Mouse (Mus musculus) CH12.LX (cell line): ENCODE measurements around the gene Efna1. TPM values are rescaled to one million over a fixed set of nuclear protein-coding genes. Genes with fewer than 3 reads are reported as not detected.

Experiments
- DNase-seq: peaks from one replicate; pipeline ENCODE4 v3.0.0-alpha.2; 2013; ENCODE audit errors: extremely low read depth
- H3K27ac ChIP-seq: 2 replicates; pipeline ENCODE4 v1.5.1; 2012; ENCODE audit warnings: low read depth, mild to moderate bottlenecking, control low read depth, moderate library complexity; ENCODE audit not compliant: insufficient read depth
- H3K27me3 ChIP-seq: replicated peaks from 2 replicates; pipeline ENCODE3; 2012; ENCODE audit warnings: inconsistent platforms
- H3K36me3 ChIP-seq, 2 experiments: replicated peaks in 1 of 2; 2 replicates each; pipeline versions ENCODE3 to v1.6.1; 2012; ENCODE audit warnings: inconsistent platforms in 1 of 2, low read length in 1 of 2, mild to moderate bottlenecking in 1 of 2, mixed read lengths in 1 of 2, moderate library complexity in 1 of 2; ENCODE audit not compliant: control insufficient read depth in 1 of 2, insufficient read depth in 1 of 2
- H3K4me1 ChIP-seq, 2 experiments: 2 replicates each; pipeline ENCODE4 v1.6.1; 2012; ENCODE audit warnings: inconsistent platforms in 1 of 2, moderate library complexity in 1 of 2; ENCODE audit not compliant: insufficient read depth in 2 of 2, control insufficient read depth in 1 of 2
- H3K4me2 ChIP-seq: 2 replicates; pipeline ENCODE4 v1.6.1; 2012; ENCODE audit warnings: low read depth, mild to moderate bottlenecking, control low read depth; ENCODE audit not compliant: poor library complexity, insufficient read depth, severe bottlenecking
- H3K4me3 ChIP-seq, 3 experiments: fragments of 150-350 bp in 1 of 3; sonication (generic) in 1 of 3; replicated peaks in 1 of 3; 2 replicates each; pipeline versions ENCODE3 to v1.5.1; 2011 to 2012; ENCODE audit warnings: low read depth in 2 of 3, low read length in 2 of 3, mild to moderate bottlenecking in 2 of 3, moderate library complexity in 2 of 3, control low read depth in 1 of 3, improper control_type of control experiment in 1 of 3, inconsistent platforms in 1 of 3, mixed read lengths in 1 of 3; ENCODE audit not compliant: poor library complexity in 1 of 3
- H3K79me2 ChIP-seq: replicated peaks from 2 replicates; pipeline ENCODE4 v1.6.1; 2012; ENCODE audit warnings: mild to moderate bottlenecking, moderate library complexity; ENCODE audit not compliant: control insufficient read depth, poor library complexity, insufficient read depth, severe bottlenecking; ENCODE audit errors: extremely low read depth
- H3K9ac ChIP-seq: 2 replicates; pipeline ENCODE4 v1.6.1; 2012; ENCODE audit warnings: low read depth, mild to moderate bottlenecking, control low read depth, moderate library complexity; ENCODE audit not compliant: insufficient read depth
- H3K9me3 ChIP-seq: replicated peaks from 2 replicates; pipeline ENCODE3; 2012; ENCODE audit warnings: low read length, inconsistent platforms, mixed read lengths
- CHD2 ChIP-seq: IDR thresholded peaks from 2 replicates; pipeline ENCODE4 v1.6.1; 2011; ENCODE audit warnings: low read length, improper control_type of control experiment
- CTCF ChIP-seq, 2 experiments: IDR thresholded peaks in 1 of 2; conservative IDR thresholded peaks in 1 of 2; 2 replicates each; pipeline ENCODE4 v1.5.1; 2011 to 2012; ENCODE audit warnings: low read depth in 2 of 2, low read length in 2 of 2, improper control_type of control experiment in 1 of 2, inconsistent platforms in 1 of 2, mild to moderate bottlenecking in 1 of 2, moderate library complexity in 1 of 2
- E2F4 ChIP-seq: IDR thresholded peaks from 2 replicates; pipeline ENCODE4 v1.6.1; 2011; ENCODE audit warnings: low read depth, low read length, improper control_type of control experiment; ENCODE audit not compliant: insufficient replicate concordance
- ELF1 ChIP-seq: IDR thresholded peaks from 2 replicates; pipeline ENCODE4 v1.6.1; 2014; ENCODE audit warnings: low read depth, mild to moderate bottlenecking, inconsistent platforms, low read length, improper control_type of control experiment
- ETS1 ChIP-seq: conservative IDR thresholded peaks from 2 replicates; pipeline ENCODE4 v1.6.1; 2012; ENCODE audit warnings: low read depth, mild to moderate bottlenecking, inconsistent platforms, low read length, improper control_type of control experiment, moderate library complexity
- GABPA ChIP-seq: IDR thresholded peaks from 2 replicates; pipeline ENCODE4 v1.6.1; 2012; ENCODE audit warnings: low read depth, low read length, improper control_type of control experiment, inconsistent platforms; ENCODE audit not compliant: insufficient replicate concordance
- IRF4 ChIP-seq: IDR thresholded peaks from 2 replicates; pipeline ENCODE4 v1.6.1; 2014; ENCODE audit warnings: low read depth, mild to moderate bottlenecking, inconsistent platforms, low read length, improper control_type of control experiment
- JUN ChIP-seq: IDR thresholded peaks from 2 replicates; pipeline ENCODE4 v1.6.1; 2011; ENCODE audit warnings: low read depth, mild to moderate bottlenecking, low read length, improper control_type of control experiment, moderate library complexity; ENCODE audit not compliant: insufficient read depth
- KAT2A ChIP-seq: IDR thresholded peaks from 2 replicates; pipeline ENCODE4 v1.6.1; 2012; ENCODE audit warnings: low read length, improper control_type of control experiment, inconsistent platforms; ENCODE audit not compliant: insufficient replicate concordance
- MAFK ChIP-seq: IDR thresholded peaks from 2 replicates; pipeline ENCODE4 v1.6.1; 2011; ENCODE audit warnings: low read length, improper control_type of control experiment; ENCODE audit not compliant: insufficient replicate concordance
- MAX ChIP-seq: IDR thresholded peaks from 2 replicates; pipeline ENCODE4 v1.6.1; 2011; ENCODE audit warnings: low read length, improper control_type of control experiment
- MEF2A ChIP-seq: IDR thresholded peaks from 2 replicates; pipeline ENCODE4 v1.6.1; 2014; ENCODE audit warnings: low read depth, mild to moderate bottlenecking, inconsistent platforms, low read length, improper control_type of control experiment, borderline replicate concordance
- MYC ChIP-seq: IDR thresholded peaks from 2 replicates; pipeline ENCODE4 v1.6.1; 2011; ENCODE audit warnings: low read depth, mild to moderate bottlenecking, improper control_type of control experiment, low read length
- NRF1 ChIP-seq: IDR thresholded peaks from 2 replicates; pipeline ENCODE4 v1.6.1; 2014; ENCODE audit warnings: low read depth, mild to moderate bottlenecking, inconsistent platforms, low read length, improper control_type of control experiment, moderate library complexity
- POLR2A ChIP-seq: IDR thresholded peaks from 2 replicates; pipeline ENCODE4 v1.6.1; 2011; ENCODE audit warnings: low read depth, mild to moderate bottlenecking, improper control_type of control experiment, low read length
- POLR2AphosphoS2 ChIP-seq: IDR thresholded peaks from 2 replicates; pipeline ENCODE4 v1.6.1; 2011; ENCODE audit warnings: low read depth, low read length, improper control_type of control experiment
- RAD21 ChIP-seq: IDR thresholded peaks from 2 replicates; pipeline ENCODE4 v1.6.1; 2011; ENCODE audit warnings: low read depth, mild to moderate bottlenecking, low read length, improper control_type of control experiment, moderate library complexity
- SIN3A ChIP-seq: IDR thresholded peaks from 2 replicates; pipeline ENCODE4 v1.6.1; 2012; ENCODE audit warnings: low read length, improper control_type of control experiment, inconsistent platforms
- SMC3 ChIP-seq: IDR thresholded peaks from 2 replicates; pipeline ENCODE4 v1.6.1; 2011; ENCODE audit warnings: low read depth, low read length, improper control_type of control experiment
- TCF12 ChIP-seq: IDR thresholded peaks from 2 replicates; pipeline ENCODE4 v1.6.1; 2014; ENCODE audit warnings: low read depth, mild to moderate bottlenecking, inconsistent platforms, low read length, improper control_type of control experiment
- UBTF ChIP-seq: IDR thresholded peaks from 2 replicates; pipeline ENCODE4 v1.6.1; 2012; ENCODE audit warnings: low read depth, mild to moderate bottlenecking, inconsistent platforms, low read length, improper control_type of control experiment, moderate library complexity
- USF1 ChIP-seq: IDR thresholded peaks from 2 replicates; pipeline ENCODE4 v1.6.1; 2014; ENCODE audit warnings: low read depth, mild to moderate bottlenecking, inconsistent platforms, low read length, improper control_type of control experiment
- USF2 ChIP-seq: conservative IDR thresholded peaks from 2 replicates; pipeline ENCODE4 v1.6.1; 2011; ENCODE audit warnings: low read depth, low read length, improper control_type of control experiment
- ZC3H11A ChIP-seq: IDR thresholded peaks from 2 replicates; pipeline ENCODE4 v1.6.1; 2012; ENCODE audit warnings: low read depth, mild to moderate bottlenecking, inconsistent platforms, low read length, improper control_type of control experiment
- ZMIZ1 ChIP-seq: IDR thresholded peaks from 2 replicates; pipeline ENCODE4 v1.6.1; 2012; ENCODE audit warnings: low read depth, mild to moderate bottlenecking, inconsistent platforms, low read length, improper control_type of control experiment
- dilution Hi-C: fragments of 300-500 bp; cut with MboI; formaldehyde crosslinking; loops from 2 replicates; pipeline ENCODE4 v1.14.3; 2020; ENCODE audit warnings: low sequenced_read_pairs; ENCODE audit not compliant: extremely low pct_unique_long_range_greater_than_20kb, extremely low pct_ligation_motif_present
- in situ Hi-C: fragments of 300-500 bp; cut with MboI; formaldehyde crosslinking; loops from 3 replicates; pipeline ENCODE4 v1.14.3; 2019; ENCODE audit warnings: low sequenced_read_pairs, low pct_ligation_motif_present, low pct_unique_long_range_greater_than_20kb, mixed read lengths
- polyA plus RNA-seq: library from polyadenylated mRNA; unstranded; fragments of >175 nt; gene quantifications from 2 replicates; pipeline ENCODE4 v1.2.1, GENCODE M21; 2012; ENCODE audit warnings: low read depth; ENCODE audit not compliant: insufficient read length
- total RNA-seq, 2 experiments: library from RNA; depleted of rRNA; stranded (reverse); fragments of 300-350 nt in 1 of 2; fragments of >200 nt in 1 of 2; gene quantifications; 2 replicates each; pipeline ENCODE4 v1.2.3; 2012 to 2014

The Efna1 gene
- total and polyA plus RNA-seq, 3 experiments: 0.70 to 0.93 (median 0.71) TPM

- no peaks in the 10 kb centered on the region for H3K36me3 ChIP-seq
- H3K79me2 ChIP-seq: no peaks in the 10 kb centered on the region
- H3K4me3 ChIP-seq: no peak overlapping the region
- H3K27me3 ChIP-seq: peaks cover 2% of the 10 kb centered on the region
- H3K9ac ChIP-seq: no peak overlapping the region
- in situ Hi-C loops: no loop called here
- H3K27ac ChIP-seq: no peak overlapping the region
- TF ChIP-seq POLR2AphosphoS2: no peak
- TF ChIP-seq SIN3A: no peak
- no peak for TF ChIP-seq MAFK
- TF ChIP-seq RAD21: peak; percentile 51
- TF ChIP-seq E2F4: no peak
- TF ChIP-seq MEF2A: no peak
- TF ChIP-seq CTCF (conservative IDR thresholded peaks at IDR 0.05 in 1 of 2, IDR thresholded peaks at IDR 0.05 in 1 of 2; ENCODE audit: low read depth in 2 of 2, low read length in 2 of 2): peak in 1 of 2 experiments; percentile 56; a peak in 2 of 4 replicates
- peak; percentile 37; the same call in 1 of the 2 replicates for TF ChIP-seq SMC3
- no peak for TF ChIP-seq MYC
- TF ChIP-seq UBTF: no peak
- TF ChIP-seq USF1: no peak
- H3K4me1 ChIP-seq: peaks cover 7 to 25% of the 10 kb centered on the region in 2 experiments
- H3K9me3 ChIP-seq: no peaks in the 10 kb centered on the region
- DNase-seq: no peak
- dilution Hi-C loops: no loop called here
- no peak overlapping the region for H3K4me2 ChIP-seq
These were observed 19.6 kb upstream of the Efna1 start for GRCm38 (mm10) chr3:89300514-89300913.

- Histone ChIP-seq H3K4me2 (no peak overlapping the region), H3K4me3 (no peak overlapping the region), H3K36me3 (no peaks in the 10 kb centered on the region), H3K27ac (no peak overlapping the region), H3K79me2 (no peaks in the 10 kb centered on the region), H3K9me3 (no peaks in the 10 kb centered on the region), H3K27me3 (no peaks in the 10 kb centered on the region), H3K9ac (no peak overlapping the region), H3K4me1 (peaks cover 7 to 30% of the 10 kb centered on the region in 2 experiments)
- in situ Hi-C loops: no loop called here
- TF ChIP-seq MAFK (no peak), RAD21 (no peak), CHD2 (no peak), UBTF (no peak), POLR2AphosphoS2 (no peak), POLR2A (no peak), IRF4 (no peak), NRF1 (no peak), CTCF (conservative IDR thresholded peaks at IDR 0.05 in 1 of 2, IDR thresholded peaks at IDR 0.05 in 1 of 2; ENCODE audit: low read depth in 2 of 2, low read length in 2 of 2) (no peak), KAT2A (no peak), JUN (no peak), GABPA (no peak), MAX (no peak), TCF12 (no peak), USF2 (no peak), MEF2A (no peak), ELF1 (no peak), ZC3H11A (no peak), ETS1 (no peak), ZMIZ1 (no peak)
- dilution Hi-C loops: no loop called here
- no peak for DNase-seq
These were observed 19.1 kb upstream of the Efna1 start for GRCm38 (mm10) chr3:89300071-89300470.
